Mouse (Mus musculus): ENCODE data around the gene Umad1.
A peak's percentile ranks its signal among the peaks of the same experiment; 100 is the strongest.

Gene Umad1

DNA sequence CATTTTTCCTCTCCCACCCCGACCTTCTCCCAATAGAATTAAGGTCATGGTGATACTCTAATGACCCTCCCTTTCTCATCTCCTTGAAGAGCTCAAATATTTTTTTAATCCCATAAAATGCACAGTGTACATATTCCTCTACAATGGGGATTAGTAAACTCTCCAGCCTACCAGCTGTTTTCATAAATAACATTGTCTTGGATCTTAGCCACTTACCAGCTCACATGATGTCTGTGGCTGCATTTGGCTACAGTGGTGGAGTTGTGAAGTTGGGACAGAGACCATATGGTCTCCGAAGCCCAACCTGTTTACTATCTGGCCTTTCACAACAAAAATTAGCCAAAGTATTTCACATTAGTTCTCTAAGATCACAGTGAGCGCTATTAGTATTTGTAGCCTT lies 111.5 kb downstream of the Umad1 start:
- peak; percentile 72 for DNase-seq

DNA sequence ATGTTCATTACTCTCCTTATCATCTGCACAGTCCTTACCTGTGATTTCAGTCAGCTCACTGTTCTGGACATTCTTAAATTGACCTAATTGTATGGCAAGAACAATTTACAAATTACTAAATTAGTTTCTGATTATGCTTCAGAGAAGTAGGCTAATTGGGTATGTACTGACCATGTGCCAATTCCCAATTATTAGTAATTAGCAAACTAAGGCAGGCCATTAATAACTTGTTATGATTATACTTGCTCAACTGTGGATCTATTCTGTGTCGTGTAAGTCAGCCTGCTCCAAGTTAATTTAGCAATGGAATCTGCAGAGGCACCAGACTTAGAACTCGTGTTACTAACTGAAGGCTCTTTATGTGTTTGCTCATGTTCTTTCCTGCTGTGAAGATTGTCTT lies 114.0 kb downstream of the Umad1 start:
- peak; percentile 72 for DNase-seq

DNA sequence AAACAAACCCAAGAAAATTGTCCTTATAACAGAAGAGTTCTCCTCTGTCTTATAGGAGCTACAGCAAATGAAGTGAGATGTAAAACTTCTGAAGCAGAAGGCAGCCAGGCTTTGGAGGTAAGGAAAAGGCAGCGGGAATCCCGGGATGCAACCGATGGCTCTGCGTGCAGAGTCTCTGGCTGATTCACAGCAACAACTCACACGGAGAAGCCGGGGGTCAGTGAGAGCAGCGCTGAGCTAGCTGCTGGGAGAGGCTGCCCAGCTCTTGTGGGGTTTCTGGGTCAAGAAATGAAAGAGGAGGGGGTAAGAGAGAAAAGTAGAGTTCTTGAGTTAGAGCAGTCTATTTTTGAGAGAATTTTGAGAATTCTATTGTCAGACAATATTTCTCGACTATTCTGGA lies 114.8 kb downstream of the Umad1 start:
- DNase-seq, result peak; percentile 46

DNA sequence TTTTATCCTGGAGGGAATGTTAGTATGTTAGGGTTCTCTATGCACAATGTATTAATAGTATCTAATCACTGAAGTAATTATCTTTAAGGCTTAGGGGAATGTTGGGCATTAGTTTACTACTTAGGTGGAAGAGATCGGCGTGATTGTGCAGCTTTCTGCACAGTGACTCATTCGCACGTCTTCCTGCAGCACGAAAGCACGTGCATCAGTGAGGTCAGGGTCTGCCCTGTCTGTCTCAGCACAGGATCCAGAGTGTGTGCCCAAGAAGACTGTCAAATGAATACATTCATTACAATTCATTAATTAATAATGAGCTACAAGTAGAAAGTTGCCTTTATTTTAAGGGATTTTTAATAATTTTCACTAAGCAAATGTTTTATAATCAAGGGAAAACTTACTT lies 115.2 kb downstream of the Umad1 start:
- DNase-seq, result peak; percentile 33

DNA sequence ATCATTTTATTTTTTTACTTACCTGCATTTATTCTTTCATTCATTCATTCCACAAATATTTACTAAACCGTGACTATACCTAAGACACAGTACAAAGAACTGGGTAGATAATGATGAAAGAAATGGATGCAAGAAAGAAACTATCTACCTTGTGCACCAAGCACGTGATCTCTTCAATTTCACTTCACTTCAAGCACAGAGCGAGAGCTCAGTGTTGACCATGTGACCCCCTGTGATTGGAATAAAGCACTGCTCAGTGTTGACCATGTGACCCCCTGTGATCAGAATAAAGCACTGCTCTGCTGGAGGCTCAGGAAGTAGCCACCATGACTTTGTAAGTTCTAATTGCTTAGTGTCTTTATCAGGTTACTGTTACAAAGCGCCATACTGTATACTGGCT lies 115.6 kb downstream of the Umad1 start:
- DNase-seq, result peak; percentile 13

DNA sequence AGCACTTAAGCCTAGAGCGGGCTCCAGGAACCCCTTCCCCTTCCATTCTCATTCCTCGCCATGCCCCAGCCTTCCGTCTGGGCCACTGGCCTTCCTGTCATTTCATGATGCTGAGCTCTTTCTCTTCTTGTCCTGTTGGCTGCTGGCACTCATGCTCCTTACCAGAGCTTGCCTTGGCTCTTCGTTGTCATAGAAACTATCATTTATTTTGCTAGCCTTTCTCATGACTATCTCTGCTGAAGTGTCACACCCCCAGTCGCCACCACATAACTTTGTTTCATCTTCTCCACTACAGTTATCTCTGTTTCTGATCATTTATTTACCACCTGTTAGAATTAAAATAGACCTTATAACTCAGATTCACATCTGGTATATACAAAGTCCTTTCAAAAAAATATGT lies 117.3 kb downstream of the Umad1 start:
- no peak for DNase-seq

DNA sequence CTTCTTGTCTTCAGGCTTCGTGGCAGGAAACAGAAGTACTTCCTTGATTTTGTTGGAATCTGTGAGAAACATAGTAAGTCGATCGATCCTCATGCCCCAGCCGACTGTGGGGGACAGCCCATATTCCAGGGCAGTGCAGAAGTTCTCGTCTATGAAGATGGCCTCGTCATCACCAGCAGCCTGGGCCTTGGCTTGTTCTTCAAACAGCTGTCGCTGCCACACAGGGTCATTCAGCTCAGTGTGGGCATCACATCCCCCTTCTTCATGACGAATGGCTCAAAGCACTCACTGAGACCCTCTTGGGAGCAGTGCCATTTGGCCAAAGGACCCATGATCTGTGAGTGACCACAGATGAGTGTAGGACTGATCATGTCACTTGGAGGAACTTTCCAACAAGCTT lies 118.6 kb downstream of the Umad1 start:
- DNase-seq, result no peak

DNA sequence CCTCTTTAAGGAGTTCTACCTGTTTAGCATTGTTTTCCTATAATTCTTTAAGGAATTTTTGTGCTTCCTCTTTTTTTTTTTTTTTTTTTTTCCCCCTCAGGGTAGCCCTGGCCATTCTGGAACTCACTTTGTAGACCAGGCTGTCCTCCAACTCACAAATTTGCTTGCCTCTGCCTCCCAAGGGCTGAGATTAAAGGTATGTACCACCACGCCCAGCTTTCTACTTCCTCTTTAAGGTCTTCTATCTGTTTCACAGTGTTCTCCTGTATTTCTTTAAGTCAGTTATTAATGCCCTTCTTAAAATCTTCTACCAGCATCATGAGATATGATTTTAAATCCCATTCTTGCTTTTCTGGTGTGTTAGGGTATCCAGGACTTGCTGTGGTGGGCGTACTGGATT lies 130.2 kb downstream of the Umad1 start:
- no peak for DNase-seq

DNA sequence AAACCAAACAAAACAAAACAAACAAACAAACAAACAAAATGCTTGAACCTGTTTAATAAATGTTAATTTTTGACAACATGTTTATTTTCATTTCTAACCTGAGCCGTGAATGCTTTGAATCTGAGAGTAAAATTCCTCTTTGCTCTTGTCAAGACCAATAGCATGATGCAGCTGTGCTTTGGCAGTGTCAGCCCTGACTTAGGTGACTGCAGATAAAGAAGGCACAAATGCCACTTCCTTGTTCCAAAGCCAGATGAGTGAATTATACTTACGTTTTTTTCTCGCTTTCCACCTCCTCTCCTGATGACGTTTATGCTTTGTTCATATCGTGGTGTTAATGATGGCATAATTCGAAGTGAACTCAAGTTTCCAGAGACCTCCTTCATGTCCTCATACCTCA lies 131.2 kb downstream of the Umad1 start:
- no peak for DNase-seq

DNA sequence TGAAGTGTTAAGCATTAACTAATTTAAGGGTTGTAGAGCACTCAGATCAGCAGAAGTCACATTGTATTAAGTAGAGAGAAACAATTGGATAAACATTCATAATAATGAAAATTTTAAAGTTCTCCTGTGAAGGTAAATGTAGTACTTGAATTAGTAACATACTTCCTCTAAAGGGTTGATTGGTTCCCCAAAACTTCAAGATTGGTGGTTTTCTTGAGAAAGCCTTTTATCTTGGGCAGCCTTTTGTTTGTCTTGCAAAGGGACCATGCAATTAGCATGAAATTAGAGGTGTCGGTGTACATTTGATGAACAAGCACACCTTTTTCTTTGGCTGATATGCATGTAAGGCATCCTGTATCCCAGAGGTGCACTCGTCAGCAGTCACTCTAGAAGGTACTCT lies 131.8 kb downstream of the Umad1 start:
- no peak for DNase-seq

DNA sequence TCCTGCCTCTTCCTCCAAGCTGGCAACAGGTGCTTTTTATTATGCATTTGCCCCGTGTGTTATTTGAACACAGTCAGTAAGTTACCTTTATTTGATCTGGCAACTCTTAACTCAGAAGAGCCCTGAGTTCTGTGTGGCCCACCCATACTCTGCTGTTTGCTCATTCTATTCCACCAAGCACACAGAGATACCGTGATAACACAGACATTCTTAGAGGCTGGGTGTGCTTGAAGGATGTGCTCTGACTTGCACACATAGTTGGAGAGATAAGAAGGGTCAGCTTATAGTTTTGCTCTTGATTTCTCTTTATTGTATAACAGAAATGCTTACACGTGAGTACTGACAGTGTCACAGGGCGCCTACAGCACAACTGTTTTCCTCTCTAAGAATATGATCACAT lies 133.9 kb downstream of the Umad1 start:
- DNase-seq, result no peak

DNA sequence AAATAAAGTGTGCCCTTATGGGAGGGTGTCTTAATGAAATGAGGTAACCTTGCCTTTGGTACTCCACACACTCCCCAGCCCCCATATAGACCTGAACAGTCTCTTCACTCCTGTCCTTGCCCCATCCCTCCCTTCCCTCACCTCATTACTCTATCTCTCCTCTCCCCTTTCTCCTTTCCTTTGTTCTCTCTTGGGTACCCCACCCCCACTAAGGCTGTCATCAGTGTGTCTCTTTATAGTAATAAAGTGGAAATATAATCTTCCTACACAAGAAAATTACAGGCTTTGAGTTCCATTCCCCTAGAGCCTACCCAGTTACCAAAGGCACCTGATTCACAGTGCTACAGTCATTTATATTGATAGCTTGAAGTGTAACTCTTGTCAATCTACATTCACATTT lies 135.0 kb downstream of the Umad1 start:
- DNase-seq, result no peak

DNA sequence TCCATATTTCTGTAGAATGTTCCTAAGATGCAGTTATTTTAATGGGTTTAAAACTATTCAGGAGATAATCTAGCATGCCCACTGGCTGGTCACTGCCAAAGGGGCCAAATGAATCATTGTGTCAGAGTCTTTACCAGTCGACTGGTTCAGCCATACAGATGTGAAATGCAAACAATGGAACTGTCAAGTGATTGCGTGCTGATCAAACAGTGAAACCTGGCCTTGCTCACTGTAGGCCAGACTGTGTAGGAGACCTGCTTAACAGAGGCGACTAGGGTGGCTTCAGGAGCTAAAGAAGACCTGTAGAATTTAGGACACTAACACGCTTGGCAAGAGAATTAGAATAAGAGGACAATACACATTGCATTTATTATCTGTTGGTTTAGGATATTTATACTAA lies 136.0 kb downstream of the Umad1 start:
- DNase-seq, result no peak

DNA sequence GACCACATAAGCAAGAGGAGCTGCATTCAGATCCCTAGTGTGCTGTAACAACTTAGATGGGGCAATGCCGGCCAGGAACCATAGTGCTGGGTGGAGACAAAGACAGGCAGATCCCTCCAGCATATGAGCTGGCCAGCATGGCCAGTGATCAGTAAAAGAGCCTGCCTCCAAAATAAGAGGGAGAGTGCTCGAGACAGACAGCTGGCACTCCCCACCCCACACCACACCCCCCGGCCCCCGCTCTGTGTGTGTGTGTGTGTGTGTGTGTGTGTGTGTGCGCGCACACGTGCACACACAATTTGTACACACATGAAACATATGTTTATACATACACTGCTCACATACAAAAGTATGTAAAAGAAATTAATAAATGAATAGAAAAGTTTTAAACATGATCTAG lies 138.2 kb downstream of the Umad1 start:
- no peak for DNase-seq

DNA sequence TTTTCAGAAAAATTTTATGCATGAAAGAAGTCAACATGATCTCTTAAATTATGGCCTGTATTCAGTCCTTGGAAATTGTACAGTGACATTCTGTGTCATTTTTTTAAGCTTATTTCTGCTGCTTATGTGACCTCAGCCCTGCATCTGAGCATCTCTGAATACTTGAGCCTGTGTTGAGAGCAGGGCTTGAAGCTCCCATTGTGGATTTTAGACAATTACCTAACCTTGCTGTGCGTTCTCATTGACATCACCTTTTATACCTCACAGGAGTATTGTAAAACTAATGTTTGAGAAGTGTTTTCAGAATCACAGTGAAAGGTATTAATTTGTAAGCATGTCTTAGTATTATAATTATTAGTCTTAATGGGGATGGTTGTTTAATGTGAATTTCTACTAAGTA lies 140.6 kb downstream of the Umad1 start:
- DNase-seq, result no peak

DNA sequence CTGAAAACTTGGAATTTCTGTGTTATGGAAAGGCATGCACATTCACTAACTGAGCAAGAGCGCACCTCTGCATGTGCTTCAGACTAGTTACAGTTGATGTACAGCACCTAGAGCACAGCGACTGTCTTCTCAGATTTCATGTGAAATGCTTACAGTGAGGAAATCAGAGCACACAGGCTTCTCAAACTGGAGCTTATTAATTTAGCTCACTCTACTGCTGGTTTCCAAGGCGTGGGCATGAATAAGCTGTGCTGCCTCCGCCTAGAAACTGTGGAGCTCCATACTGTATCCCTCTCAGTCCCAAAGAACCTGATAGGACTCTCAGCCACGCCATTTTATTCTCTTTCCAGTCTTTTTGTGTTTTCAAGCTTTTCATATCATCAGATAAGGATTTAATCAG lies 144.0 kb downstream of the Umad1 start:
- DNase-seq, result no peak

DNA sequence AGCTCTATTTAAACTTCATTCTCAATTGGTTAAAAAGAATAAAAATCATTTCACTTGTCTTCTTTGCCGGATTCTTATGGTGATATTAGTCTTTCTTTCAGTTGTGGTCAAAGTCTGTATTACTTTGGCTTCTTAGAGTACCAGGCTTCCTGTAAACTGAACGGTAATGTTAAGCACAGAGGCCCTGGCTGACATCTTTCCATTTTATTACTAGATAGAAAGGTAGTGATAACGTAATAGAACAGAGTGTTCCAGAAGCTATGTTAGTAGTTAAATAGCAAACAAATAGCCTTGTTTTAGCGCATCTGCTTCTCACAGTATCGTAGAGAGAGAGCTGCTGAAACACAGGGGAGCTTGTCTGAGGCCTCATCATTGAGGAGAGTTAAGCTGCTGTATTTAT lies 146.8 kb downstream of the Umad1 start:
- DNase-seq, result no peak

DNA sequence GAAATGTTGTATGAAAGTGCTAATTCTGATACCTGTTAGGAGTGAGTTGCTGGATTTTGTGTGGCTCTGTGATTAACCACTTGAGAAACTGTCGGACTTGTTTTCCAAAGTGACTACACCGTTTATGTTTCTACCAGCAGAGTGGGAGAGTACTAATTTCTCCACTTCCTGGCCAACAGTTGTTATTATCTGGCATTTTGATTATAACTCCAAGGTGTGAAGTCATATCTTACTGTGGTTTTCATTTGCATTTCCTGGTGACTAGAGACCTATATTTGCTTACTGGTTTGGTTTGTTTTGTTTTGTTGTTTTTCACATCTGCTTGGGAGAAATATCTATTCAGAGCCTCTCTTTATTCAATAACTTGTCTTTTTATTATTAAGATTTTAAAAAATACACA lies 149.2 kb downstream of the Umad1 start:
- DNase-seq, result no peak

DNA sequence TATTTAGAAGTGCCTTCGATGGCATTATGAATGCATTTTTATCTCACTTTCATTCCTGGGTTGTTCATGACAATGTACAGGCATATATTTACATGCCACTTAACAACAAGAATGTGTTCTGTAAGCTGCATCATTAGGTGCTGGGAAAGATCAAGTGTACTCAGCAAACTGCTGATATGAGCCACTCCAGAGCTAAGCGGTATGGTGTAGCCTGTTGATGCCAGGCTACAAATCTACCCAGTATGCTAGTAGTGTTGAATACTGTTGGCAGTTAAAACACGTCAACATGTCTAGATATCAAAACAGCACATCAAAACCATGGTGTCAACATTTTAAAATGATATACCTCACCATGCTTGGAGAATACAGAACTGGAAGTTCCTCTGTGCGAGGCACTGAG lies 150.8 kb downstream of the Umad1 start:
- no peak for DNase-seq

DNA sequence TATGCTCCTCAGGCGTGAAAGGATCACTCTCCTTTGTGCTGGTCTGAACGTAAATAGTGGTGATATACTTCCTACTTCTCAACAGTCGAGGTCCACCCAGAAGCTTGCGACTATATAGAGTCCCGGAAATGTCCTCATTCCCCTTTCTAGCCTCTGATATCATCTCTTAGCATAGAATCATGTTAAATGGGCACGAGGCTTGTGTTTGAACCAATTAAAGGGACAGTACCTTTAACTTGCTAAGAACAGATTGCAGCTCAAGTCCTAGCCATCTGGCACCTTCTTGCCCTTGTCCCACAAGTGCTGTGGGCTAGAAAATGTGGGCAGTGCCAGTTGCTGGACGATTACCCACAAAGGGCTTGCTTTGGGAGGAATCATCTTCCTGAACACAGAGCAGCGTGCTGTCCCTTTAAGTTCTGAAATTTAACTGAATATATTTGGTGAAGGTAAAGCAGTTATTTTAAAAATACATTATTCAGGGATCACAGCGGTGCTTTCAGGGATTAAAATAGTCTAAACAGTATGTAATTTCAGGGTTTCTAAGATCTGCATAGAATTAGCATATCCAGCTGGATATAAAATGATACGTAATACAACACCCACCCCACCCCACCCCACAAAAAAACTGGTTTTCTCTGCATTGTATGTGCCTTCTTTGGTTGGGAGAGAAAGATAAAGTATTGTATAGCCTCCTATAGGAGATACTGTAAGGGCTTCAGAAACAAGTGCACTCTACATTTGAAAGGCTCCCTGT lies 153.9 kb downstream of the Umad1 start:
- DNase-seq, result peak; percentile 70

DNA sequence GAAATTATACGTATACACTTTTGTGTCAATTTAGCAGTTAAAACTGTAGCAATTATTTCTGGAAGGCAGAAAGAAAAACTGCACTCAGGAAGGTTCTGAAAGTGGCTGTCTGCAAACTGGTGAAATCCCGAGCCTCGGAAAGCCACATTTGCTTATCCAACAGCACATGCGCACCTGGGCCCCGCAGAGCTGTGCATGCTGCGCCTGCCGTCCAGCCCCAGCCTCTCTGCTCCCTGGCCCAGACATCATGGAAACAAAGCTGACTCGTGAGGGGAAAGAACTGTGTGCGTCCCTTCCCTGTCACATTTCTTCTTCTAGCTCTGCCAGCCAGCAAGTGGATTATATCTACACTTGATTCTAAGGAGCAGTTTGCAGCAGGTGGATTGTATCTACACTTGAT lies 154.9 kb downstream of the Umad1 start:
- DNase-seq, result peak; percentile 23

DNA sequence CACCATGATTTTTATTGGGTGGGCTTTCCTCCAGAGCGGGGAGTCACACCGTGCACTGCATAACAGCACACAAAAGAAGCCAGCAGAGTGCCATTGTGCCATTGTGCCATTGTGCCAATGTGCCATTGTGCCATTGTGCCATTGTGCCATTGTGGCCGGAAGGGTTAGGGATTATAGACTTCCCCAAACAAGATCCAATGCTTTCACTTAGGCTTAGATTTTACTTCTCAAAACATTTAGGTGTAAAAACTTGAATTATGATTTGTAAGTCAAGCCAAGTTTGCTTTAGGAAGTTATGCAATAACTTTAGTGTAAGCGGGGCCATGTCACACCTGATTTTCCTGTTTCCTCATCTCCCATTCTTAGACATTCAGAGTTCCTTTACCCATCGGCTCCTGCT lies 156.7 kb downstream of the Umad1 start:
- no peak for DNase-seq

DNA sequence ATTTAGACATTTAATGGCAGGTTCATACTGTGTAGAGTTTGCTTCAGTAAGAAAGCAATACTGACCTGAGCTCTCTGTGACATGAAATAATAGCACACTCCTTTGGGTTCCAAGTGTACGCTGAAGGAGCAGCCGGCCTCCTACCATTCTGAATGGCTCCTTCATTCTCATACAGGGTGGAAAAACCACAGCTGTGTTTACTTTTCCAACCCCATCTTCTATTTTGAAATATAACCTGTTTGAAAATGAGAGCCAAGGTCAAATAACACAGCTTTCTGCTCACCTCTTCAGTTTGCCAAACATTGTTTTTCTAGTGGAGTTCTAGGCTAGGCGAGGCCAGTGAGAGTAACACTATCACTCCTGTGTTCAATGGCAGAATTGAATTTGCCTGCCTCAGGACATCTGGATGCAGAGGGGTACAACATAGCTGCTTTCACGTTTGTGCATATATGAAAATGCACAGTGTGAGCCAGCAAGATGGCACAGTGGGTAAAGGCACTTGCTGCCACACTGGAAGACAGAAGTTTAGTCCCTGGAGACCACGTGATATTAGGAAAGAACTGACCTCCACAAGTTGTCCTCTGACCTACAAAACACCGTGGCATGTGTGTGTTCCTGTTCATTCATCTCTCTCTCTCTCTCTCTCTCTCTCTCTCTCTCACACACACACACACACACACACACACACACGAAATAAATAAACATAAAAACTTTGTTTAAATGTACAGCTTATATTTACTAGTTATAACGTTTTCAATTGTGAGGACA lies 157.9 kb downstream of the Umad1 start:
- no peak for DNase-seq

DNA sequence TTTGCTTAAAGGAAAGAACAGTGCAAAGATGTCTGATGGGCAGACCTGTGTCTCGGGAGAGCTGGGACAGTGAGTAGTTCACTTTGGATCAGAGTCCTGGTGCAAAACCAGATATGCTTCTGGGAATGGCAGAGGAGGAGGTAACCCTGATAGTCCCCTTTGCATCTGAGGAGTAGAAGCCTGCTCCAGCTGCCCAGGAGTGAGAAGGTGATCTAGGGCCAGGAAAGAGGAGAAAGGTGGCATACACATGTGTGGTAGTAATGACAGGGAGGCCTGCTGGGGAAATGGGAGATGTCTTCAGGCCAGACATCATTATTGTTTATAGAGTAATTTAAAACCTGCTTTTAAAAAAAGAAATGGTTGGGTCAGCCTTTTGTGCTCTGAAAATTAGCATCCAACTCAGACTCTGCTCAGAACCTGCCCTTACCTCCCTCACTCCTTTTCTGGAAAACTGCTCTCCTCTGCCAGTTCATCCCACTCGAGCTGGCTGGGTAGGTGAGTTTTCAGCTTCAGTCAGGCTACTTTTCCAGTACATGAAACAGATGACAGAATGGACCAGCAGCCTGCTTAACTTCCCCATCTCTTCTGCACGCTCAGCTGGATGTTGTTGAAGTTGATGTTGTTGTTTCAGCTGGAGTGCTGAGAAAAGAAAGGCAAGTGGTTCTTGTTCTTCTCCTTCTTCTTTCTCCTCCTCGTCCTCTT lies 160.5 kb downstream of the Umad1 start:
- DNase-seq, result no peak
